Mouse (Mus musculus): ENCODE measurements around the gene Lor. TPM values are rescaled to one million over a fixed set of nuclear protein-coding genes. Genes with fewer than 3 reads are reported as not detected.

Lor gene
- 2.6 and 10.8 TPM in 2 replicates for polyA plus RNA-seq (2021; fragmentation: Nextera tagmentation)
- long read RNA-seq, experiment 1, partial matches to known transcripts = 0 of 1 reads
- long read RNA-seq, experiment 1, other reads (novel, unspliced or antisense) = 1 of 1 reads
- long read RNA-seq, experiment 2, partial matches to known transcripts = 0 of 3 reads
- long read RNA-seq, experiment 2, other reads (novel, unspliced or antisense) = 3 of 3 reads

DNA sequence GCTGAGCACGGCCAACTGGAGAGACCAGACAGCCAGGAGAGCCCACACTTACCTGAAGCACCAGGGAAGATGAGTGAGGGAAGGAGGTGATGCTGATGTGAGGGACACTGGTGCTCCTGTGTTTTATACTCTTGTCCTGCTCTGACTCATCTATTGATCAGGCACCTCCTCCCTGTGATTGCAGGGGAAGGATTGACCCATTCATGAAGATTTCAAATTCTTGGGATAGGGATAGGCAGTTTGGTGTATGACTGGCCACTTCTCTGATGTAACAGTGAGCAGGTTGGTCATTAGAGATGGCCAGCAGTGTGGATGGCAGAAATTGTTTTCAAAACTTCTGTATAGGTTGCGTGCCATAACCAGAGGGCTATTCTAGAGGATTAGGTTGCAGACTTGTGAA, at the start of gene Lor:
Lor (minus strand) TSS at position 101 of the 400 bp plus-strand sequence.

DNA sequence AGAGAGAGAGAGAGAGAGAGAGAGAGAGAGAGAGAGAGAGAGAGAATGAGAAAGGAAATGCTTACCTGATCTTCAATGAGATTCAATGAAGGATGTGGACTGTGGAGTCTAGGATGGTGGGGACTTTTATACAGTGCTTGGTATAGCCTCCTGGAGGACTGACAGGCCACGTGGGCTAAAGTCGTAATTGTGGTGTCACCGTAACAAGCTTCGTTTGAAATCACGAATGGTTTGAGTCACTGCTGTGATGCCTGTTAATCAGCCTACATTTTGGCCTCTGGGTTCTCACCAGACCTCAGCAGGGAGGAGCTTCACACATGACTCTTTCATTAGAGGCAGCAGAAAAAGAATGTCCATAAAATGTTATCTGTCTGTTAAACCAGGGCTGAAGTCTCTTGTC, 40.9 kb upstream of the Lor start, which contains the start of gene Prr9:
Prr9 (minus strand) TSS at position 101 of the 400 bp plus-strand sequence.

Other genes starting within 250 kb of the Lor start
- gene Pglyrp3, start 68.6 kb downstream of the Lor start, polyA plus RNA-seq (2021; fragmentation: Nextera tagmentation) = not detected in 2 replicates
- not detected in 2 replicates for gene Prr9, start 40.8 kb upstream of the Lor start, polyA plus RNA-seq (2021; fragmentation: Nextera tagmentation)
- gene Lelp1, start 59.6 kb upstream of the Lor start, polyA plus RNA-seq (2021; fragmentation: Nextera tagmentation) = not detected in 2 replicates
- gene Sprr2a1, start 132.7 kb upstream of the Lor start, polyA plus RNA-seq (2021; fragmentation: Nextera tagmentation) = not detected in 2 replicates
- not detected in 2 replicates for gene Sprr2a2, start 132.8 kb upstream of the Lor start, polyA plus RNA-seq (2021; fragmentation: Nextera tagmentation)
- not detected in 2 replicates for gene Sprr2a3, start 202.3 kb upstream of the Lor start, polyA plus RNA-seq (2021; fragmentation: Nextera tagmentation)
- not detected in 2 replicates for gene Sprr2b, start 233.5 kb upstream of the Lor start, polyA plus RNA-seq (2021; fragmentation: Nextera tagmentation)